Mouse (Mus musculus): ENCODE data around the gene Gpatch11.

DNA sequence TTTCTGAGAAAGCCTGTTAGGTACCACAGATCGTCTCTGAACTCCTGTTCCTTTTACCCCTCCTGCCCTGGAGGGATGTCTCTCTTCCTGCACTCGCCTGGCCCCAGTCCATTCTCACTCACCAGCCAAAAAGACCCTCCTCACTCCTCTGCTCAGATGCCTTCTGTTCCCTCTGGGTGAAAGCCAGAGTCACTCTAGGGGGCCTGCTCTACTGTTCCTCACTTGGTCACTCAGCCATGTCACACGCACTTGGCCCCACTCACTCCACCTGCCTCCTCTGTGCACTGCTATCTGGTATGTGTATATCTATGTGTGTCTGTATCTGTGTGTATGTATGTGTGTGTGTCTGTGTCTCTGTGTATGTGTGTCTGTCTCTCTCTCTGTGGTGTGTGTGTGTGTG, 53.8 kb downstream of the Gpatch11 start:
- TF ChIP-seq CTCF (conservative IDR thresholded peaks at IDR 0.05; ENCODE audit: low read length) (no peak), POU5F1 (IDR thresholded peaks at IDR 0.05; ENCODE audit: borderline replicate concordance, low read length) (no peak)

Measured in E14TG2a.4 (cell line).